Mouse (Mus musculus) cerebellum, adult 2 months (tissue): ENCODE measurements around the gene Gm10840.

ENCODE experiments used
- CTCF ChIP-seq: fragments of 200-500 bp; IDR thresholded peaks from 2 replicates; pipeline ENCODE4 v1.5.1; 2011; ENCODE audit warnings: low read depth, mild to moderate bottlenecking, control low read depth, low read length, moderate library complexity, borderline replicate concordance; ENCODE audit not compliant: insufficient read depth
- POLR2A ChIP-seq: fragments of 200-500 bp; IDR thresholded peaks from 2 replicates; pipeline ENCODE4 v1.6.1; 2011; ENCODE audit warnings: low read length, control low read depth, borderline replicate concordance; ENCODE audit not compliant: insufficient read depth

GRCm38 (mm10) chr11:106157154-106157553 is 3.5 kb upstream of the Gm10840 start:
- no peak for TF ChIP-seq CTCF
- TF ChIP-seq POLR2A = no peak
